Mouse (Mus musculus) A20 (cell line): ENCODE results near the gene Alg14.

Source experiments
- DNase-seq: peaks from one replicate; pipeline ENCODE4 v3.0.0-alpha.2; 2011; ENCODE audit warnings: low read depth, low spot score

Gene Alg14

GRCm38 (mm10) chr3:121336234-121336890, 44.8 kb downstream of the Alg14 start:
- DNase-seq = no peak

- DNase-seq = no peak
Measured at GRCm38 (mm10) chr3:121338687-121339086, 47.1 kb downstream of the Alg14 start.

GRCm38 (mm10) chr3:121340321-121340761, 48.8 kb downstream of the Alg14 start:
- no peak for DNase-seq

GRCm38 (mm10) chr3:121343224-121343623, 51.7 kb downstream of the Alg14 start:
- DNase-seq = no peak

GRCm38 (mm10) chr3:121344056-121344945, 52.7 kb downstream of the Alg14 start:
- DNase-seq = no peak

GRCm38 (mm10) chr3:121344951-121345642, 53.5 kb downstream of the Alg14 start:
- peak; percentile 38 for DNase-seq

GRCm38 (mm10) chr3:121345643-121346000, 54.0 kb downstream of the Alg14 start:
- no peak for DNase-seq

GRCm38 (mm10) chr3:121346507-121347267, 55.1 kb downstream of the Alg14 start:
- no peak for DNase-seq

- no peak for DNase-seq
Measured at GRCm38 (mm10) chr3:121348792-121349191, 57.2 kb downstream of the Alg14 start.

- DNase-seq = no peak
Measured at GRCm38 (mm10) chr3:121349334-121350169, 58.0 kb downstream of the Alg14 start.

- no peak for DNase-seq
Measured at GRCm38 (mm10) chr3:121351257-121351656, 59.7 kb downstream of the Alg14 start.

GRCm38 (mm10) chr3:121354281-121354680, 62.7 kb downstream of the Alg14 start:
- DNase-seq = no peak

GRCm38 (mm10) chr3:121354861-121355470, 63.4 kb downstream of the Alg14 start:
- no peak for DNase-seq

GRCm38 (mm10) chr3:121355569-121355968, 64.0 kb downstream of the Alg14 start:
- DNase-seq = no peak

GRCm38 (mm10) chr3:121356111-121356510, 64.5 kb downstream of the Alg14 start:
- DNase-seq = no peak

- no peak for DNase-seq
Measured at GRCm38 (mm10) chr3:121357030-121357429, 65.5 kb downstream of the Alg14 start.

- peak; percentile 20 for DNase-seq
Measured at GRCm38 (mm10) chr3:121358285-121358684, 66.7 kb downstream of the Alg14 start.

GRCm38 (mm10) chr3:121358850-121359249, 67.3 kb downstream of the Alg14 start:
- DNase-seq = no peak

- DNase-seq = no peak
Measured at GRCm38 (mm10) chr3:121359272-121359671, 67.7 kb downstream of the Alg14 start.

- no peak for DNase-seq
Measured at GRCm38 (mm10) chr3:121362002-121362401, 70.4 kb downstream of the Alg14 start.
